Mouse (Mus musculus): ENCODE measurements at regions not wholly inside any gene's neighbourhood (a gene's known extent, or its start where the extent isn't known, plus 50 kb on each side); places are given as distances from the start of the nearest gene placed in this dataset.

GRCm38 (mm10) chr10:17225727-17226126, 497.3 kb upstream of the Cited2 start:
- TF ChIP-seq GATA1 (IDR thresholded peaks at IDR 0.05; ENCODE audit: borderline replicate concordance, low read length) (no peak), FLI1 (IDR thresholded peaks at IDR 0.05; ENCODE audit: low read length) (no peak)

Data from megakaryocyte, embryonic 14.5 days (primary cell).